Mouse (Mus musculus): ENCODE data around the gene Gnl1. TPM values are rescaled to one million over a fixed set of nuclear protein-coding genes. Genes with fewer than 3 reads are reported as not detected.

Gene Gnl1
- 25.3 and 28.3 TPM in 2 replicates for polyA plus RNA-seq (2012; rRNA removed)

GRCm38 (mm10) chr17:35979401-35980362 is at the start of gene Gnl1, which contains the start of gene Prr3:
Gene Gnl1 (plus strand): TSS chr17:35979851.
Gene Prr3 (minus strand): TSS chr17:35980236.

GRCm38 (mm10) chr17:35969418-35970389 is 9.9 kb upstream of the Gnl1 start, which contains the start of gene Abcf1:
Gene Abcf1 (minus strand): TSS chr17:35969761.

GRCm38 (mm10) chr17:36020191-36021073 is 40.8 kb downstream of the Gnl1 start, which contains the start of gene H2-T24:
Gene H2-T24 (minus strand): TSS chr17:36020560.

GRCm38 (mm10) chr17:36032351-36032875 is 52.8 kb downstream of the Gnl1 start, which contains the start of gene H2-T23:
Gene H2-T23 (minus strand): TSS chr17:36032855.

Other genes starting within 250 kb of the Gnl1 start
- gene Ier3, start 158.2 kb upstream of the Gnl1 start, polyA plus RNA-seq (2012; rRNA removed), result 16.2 and 17.0 TPM in 2 replicates
- gene Flot1, start 156.6 kb upstream of the Gnl1 start, polyA plus RNA-seq (2012; rRNA removed), result 62.1 and 68.9 TPM in 2 replicates
- gene Tubb5, start 141.5 kb upstream of the Gnl1 start, polyA plus RNA-seq (2012; rRNA removed), result 211 and 247 TPM in 2 replicates
- 4.2 and 5.1 TPM in 2 replicates for gene Mdc1, start 138.3 kb upstream of the Gnl1 start, polyA plus RNA-seq (2012; rRNA removed)
- 25.2 and 32.0 TPM in 2 replicates for gene Nrm, start 118.5 kb upstream of the Gnl1 start, polyA plus RNA-seq (2012; rRNA removed)
- gene Ppp1r18, start 114.3 kb upstream of the Gnl1 start, polyA plus RNA-seq (2012; rRNA removed), result 24.0 and 26.8 TPM in 2 replicates
- 52.0 and 61.3 TPM in 2 replicates for gene Dhx16, start 100.0 kb upstream of the Gnl1 start, polyA plus RNA-seq (2012; rRNA removed)
- gene 2310061I04Rik, start 82.4 kb upstream of the Gnl1 start, polyA plus RNA-seq (2012; rRNA removed), result 90.4 and 106 TPM in 2 replicates
- gene Atat1, start 69.8 kb upstream of the Gnl1 start, polyA plus RNA-seq (2012; rRNA removed), result 43.4 and 55.2 TPM in 2 replicates
- gene Mrps18b, start 63.5 kb upstream of the Gnl1 start, polyA plus RNA-seq (2012; rRNA removed), result 60.4 and 63.6 TPM in 2 replicates
- 37.3 and 41.4 TPM in 2 replicates for gene Ppp1r10, start 63.4 kb upstream of the Gnl1 start, polyA plus RNA-seq (2012; rRNA removed)
- gene Abcf1, start 10.1 kb upstream of the Gnl1 start, polyA plus RNA-seq (2012; rRNA removed), result 77.5 and 78.6 TPM in 2 replicates
- gene Prr3, start 385 bp downstream of the Gnl1 start, polyA plus RNA-seq (2012; rRNA removed), result 7.6 and 8.0 TPM in 2 replicates
- 0.68 and 0.84 TPM in 2 replicates for gene H2-T24, start 40.7 kb downstream of the Gnl1 start, polyA plus RNA-seq (2012; rRNA removed)
- gene H2-T23, start 53.0 kb downstream of the Gnl1 start, polyA plus RNA-seq (2012; rRNA removed), result 331 and 384 TPM in 2 replicates
- gene H2-T22, start 62.9 kb downstream of the Gnl1 start, polyA plus RNA-seq (2012; rRNA removed), result 43.7 and 46.6 TPM in 2 replicates
- 0.10 TPM in 1 of 2 replicates, not detected in the other for gene Gm6034, start 63.1 kb downstream of the Gnl1 start, polyA plus RNA-seq (2012; rRNA removed)
- 0.09 and 0.37 TPM in 2 replicates for gene Gm11127, start 78.5 kb downstream of the Gnl1 start, polyA plus RNA-seq (2012; rRNA removed)
- gene Gm19684, start 141.8 kb downstream of the Gnl1 start, polyA plus RNA-seq (2012; rRNA removed), result 0.08 TPM in 1 of 2 replicates, not detected in the other
- gene Gm7030, start 149.6 kb downstream of the Gnl1 start, polyA plus RNA-seq (2012; rRNA removed), result 0.81 and 1.1 TPM in 2 replicates
- 6.6 and 15.8 TPM in 2 replicates for gene Gm8909, start 188.7 kb downstream of the Gnl1 start, polyA plus RNA-seq (2012; rRNA removed)
- 11.7 and 19.7 TPM in 2 replicates for gene H2-T3, start 210.4 kb downstream of the Gnl1 start, polyA plus RNA-seq (2012; rRNA removed)

All from colon, adult 2 months (tissue).